Mouse (Mus musculus): ENCODE data around the gene Nectin3.

DNA sequence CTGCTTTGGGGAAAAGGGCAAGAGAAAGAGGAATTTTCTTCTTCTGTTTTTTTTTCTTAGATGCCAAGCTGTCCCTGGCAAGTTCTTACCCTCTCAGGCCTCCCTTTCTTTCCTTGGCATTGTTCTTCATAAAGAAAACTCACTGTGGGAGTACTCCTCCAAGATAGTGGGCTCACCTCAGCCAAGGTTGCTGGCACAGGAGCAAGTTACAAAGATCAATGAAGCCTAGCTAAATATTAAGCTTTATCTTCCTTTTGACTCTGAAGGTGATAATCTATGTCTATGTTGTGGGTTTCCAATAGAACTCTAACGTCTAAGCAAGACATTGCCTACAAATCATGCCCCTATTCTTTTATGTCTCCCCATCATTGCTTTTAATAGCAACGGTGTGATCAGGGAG lies 21.3 kb upstream of the Nectin3 start:
- TF ChIP-seq CTCF (IDR thresholded peaks at IDR 0.05; ENCODE audit: insufficient read depth, low read depth, low read length) (no peak), POLR2A (IDR thresholded peaks at IDR 0.05; ENCODE audit: insufficient read depth, low read depth, low read length) (no peak)

Measured in olfactory bulb, adult 2 months (tissue).